Mouse (Mus musculus): ENCODE data around the gene Crhr1. TPM values are rescaled to one million over a fixed set of nuclear protein-coding genes. Genes with fewer than 3 reads are reported as not detected.

Gene Crhr1
- polyA plus RNA-seq, 1 experiment from 2014 or later = 0.24 TPM

DNA sequence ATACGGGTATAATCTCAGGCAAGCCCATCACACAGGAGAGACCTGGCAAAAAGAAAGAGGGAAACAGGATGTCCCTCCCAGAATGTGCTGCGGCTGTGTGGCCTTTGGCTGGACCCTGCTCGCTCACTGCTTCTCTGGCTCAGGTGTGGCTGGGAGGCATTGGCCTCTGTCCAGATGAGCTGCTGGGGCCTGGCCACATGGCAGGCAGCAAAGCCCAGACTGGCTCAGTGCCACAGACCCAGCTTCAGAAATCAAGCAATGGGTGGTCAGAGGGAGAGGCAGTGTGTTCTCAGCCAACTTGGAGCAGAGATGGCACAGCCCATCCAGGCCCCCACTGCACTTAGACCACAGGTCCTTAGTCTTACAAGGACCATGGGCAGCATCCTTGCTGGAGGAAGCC is 8.1 kb upstream of the Crhr1 start:
- H3K27ac ChIP-seq (ENCODE audit: low read depth, low read length) = no peak overlapping the region
- DNase-seq (ENCODE audit: low spot score) (no peak), ATAC-seq (replicated peaks; ENCODE audit: low FRiP score) (no peak)
- no peak overlapping the region for H3K4me2 ChIP-seq (ENCODE audit: low read depth, low read length, severe bottlenecking)
- no peaks in the 10 kb centered on the region for H3K27me3 ChIP-seq (ENCODE audit: control insufficient read depth, insufficient read depth, low read length)
- no peaks in the 10 kb centered on the region for H3K36me3 ChIP-seq (ENCODE audit: control insufficient read depth, insufficient read depth, low read length)
- 90% methylated on average over 3 of the region's 3 CpGs for WGBS
- no peaks in the 10 kb centered on the region for H3K9me3 ChIP-seq (ENCODE audit: control insufficient read depth, low read length)
- no peak overlapping the region for H3K4me3 ChIP-seq (ENCODE audit: low read depth, low read length)
- no peak overlapping the region for H3K9ac ChIP-seq (ENCODE audit: low read length)
- H3K4me1 ChIP-seq (replicated peaks; ENCODE audit: control insufficient read depth, insufficient read depth, low read length) = no peaks in the 10 kb centered on the region

DNA sequence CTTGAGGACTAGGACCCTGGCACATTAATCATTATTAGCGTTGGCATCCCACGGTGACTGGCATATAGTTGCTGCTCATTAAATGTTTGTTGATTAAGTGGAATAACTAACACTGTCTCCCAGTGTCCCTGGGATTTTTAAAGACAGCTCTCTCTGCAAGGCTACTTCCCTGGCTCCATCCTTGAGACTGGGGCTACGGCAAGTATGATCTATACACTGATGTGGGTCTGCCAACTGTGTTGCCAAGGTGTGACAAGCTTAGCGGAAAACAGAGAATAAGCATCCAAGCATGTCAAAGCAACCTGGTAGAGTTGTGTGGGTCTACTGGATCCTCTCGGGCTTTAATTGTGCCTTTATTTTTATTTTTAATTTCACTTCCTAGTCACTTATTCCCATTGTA is 3.2 kb upstream of the Crhr1 start:
- no peak for ATAC-seq (replicated peaks; ENCODE audit: low FRiP score)
- no peaks in the 10 kb centered on the region for H3K36me3 ChIP-seq (ENCODE audit: control insufficient read depth, insufficient read depth, low read length)
- 90% methylated on average over 5 of the region's 5 CpGs for WGBS
- peaks cover 38% of the 10 kb centered on the region for H3K27me3 ChIP-seq (ENCODE audit: control insufficient read depth, insufficient read depth, low read length)
- DNase-seq (ENCODE audit: low spot score) = no peak
- H3K4me3 ChIP-seq (ENCODE audit: low read depth, low read length) = no peak overlapping the region
- no peak overlapping the region for H3K9ac ChIP-seq (ENCODE audit: low read length)
- no peaks in the 10 kb centered on the region for H3K9me3 ChIP-seq (ENCODE audit: control insufficient read depth, low read length)
- H3K27ac ChIP-seq (ENCODE audit: low read depth, low read length) = no peak overlapping the region
- H3K4me1 ChIP-seq (replicated peaks; ENCODE audit: control insufficient read depth, insufficient read depth, low read length) = peaks cover 6% of the 10 kb centered on the region; the same call in 1 of the 2 replicates
- H3K4me2 ChIP-seq (ENCODE audit: low read depth, low read length, severe bottlenecking) = no peak overlapping the region

DNA sequence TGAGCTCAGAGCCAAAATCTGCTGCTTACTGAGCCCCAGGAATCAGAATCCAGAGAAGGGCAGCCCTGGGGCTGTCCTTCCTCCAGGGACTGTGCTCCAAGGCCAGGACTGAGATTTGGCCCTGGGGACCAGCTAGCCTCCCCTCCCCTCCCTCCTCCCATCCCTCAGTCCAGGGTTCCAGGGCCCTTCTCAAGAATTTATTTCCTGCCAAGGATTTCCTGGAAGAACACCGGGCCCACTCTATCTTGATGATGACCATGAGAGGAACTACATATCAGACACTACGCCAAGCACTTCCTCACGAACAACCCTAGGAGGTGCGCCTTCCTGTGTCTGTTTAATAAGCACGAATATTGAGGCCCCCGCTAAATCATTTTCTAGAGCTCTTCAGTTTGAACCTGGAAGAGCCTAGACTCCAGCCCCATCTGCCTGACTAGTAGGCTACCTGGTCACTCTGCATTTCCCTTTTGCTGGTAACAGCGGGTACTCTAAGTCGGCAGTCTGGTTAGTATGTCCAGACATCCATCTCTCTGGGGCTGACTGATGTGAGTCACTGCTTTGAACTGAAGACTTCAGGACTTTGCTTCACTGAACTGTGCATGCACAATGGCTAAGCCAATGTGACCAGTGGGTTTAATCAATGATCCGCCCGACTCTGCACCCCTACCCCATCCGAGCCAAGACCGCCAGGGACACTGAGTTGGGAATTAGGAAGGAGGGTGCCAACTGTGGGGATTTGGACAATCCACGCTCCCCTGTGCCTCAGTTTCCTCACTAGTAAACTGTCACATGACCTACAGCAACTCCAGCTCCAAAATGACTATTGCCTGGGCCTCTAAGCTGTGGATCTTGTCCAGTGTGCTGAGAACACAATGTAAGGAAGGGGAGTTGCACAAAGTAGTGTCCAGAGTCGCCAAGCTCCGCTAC is 1.7 kb upstream of the Crhr1 start:
- H3K36me3 ChIP-seq (ENCODE audit: control insufficient read depth, insufficient read depth, low read length) = no peaks in the 10 kb centered on the region
- H3K27ac ChIP-seq (ENCODE audit: low read depth, low read length) = no peak overlapping the region
- no peak overlapping the region for H3K4me2 ChIP-seq (ENCODE audit: low read depth, low read length, severe bottlenecking)
- peaks cover 51% of the 10 kb centered on the region for H3K27me3 ChIP-seq (ENCODE audit: control insufficient read depth, insufficient read depth, low read length)
- 77% methylated on average over 15 of the region's 15 CpGs for WGBS
- no peak overlapping the region for H3K9ac ChIP-seq (ENCODE audit: low read length)
- H3K4me1 ChIP-seq (replicated peaks; ENCODE audit: control insufficient read depth, insufficient read depth, low read length) = peaks cover 6% of the 10 kb centered on the region; the same call in 1 of the 2 replicates
- ATAC-seq (replicated peaks; ENCODE audit: low FRiP score) (no peak), DNase-seq (ENCODE audit: low spot score) (no peak)
- no peaks in the 10 kb centered on the region for H3K9me3 ChIP-seq (ENCODE audit: control insufficient read depth, low read length)
- no peak overlapping the region for H3K4me3 ChIP-seq (ENCODE audit: low read depth, low read length)

DNA sequence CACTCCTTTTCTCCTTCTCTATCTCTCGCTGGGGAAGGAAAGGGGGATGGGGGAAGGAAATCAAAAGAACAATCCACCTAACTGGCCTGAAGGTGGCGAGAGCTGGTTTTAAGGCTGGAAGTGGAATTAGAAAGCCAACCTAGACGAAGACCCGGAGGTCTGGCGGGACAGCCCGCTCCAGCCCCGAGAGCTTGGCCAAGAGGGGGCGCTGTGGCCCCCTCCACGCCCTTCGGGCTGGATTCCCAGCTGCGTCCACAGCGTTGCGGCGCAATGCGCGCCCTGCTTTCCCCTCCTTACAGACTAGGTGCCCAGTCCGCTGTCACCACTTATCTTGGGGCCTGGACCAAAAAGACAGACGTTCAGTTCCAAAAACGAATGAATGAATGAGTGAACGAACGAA is 899 bp upstream of the Crhr1 start:
- Histone ChIP-seq H3K4me1 (replicated peaks; ENCODE audit: control insufficient read depth, insufficient read depth, low read length) (peaks cover 6% of the 10 kb centered on the region; the same call in 1 of the 2 replicates), H3K27me3 (ENCODE audit: control insufficient read depth, insufficient read depth, low read length) (peaks cover 51% of the 10 kb centered on the region), H3K4me2 (ENCODE audit: low read depth, low read length, severe bottlenecking) (peak overlapping the region; percentile 99), H3K9ac (ENCODE audit: low read length) (no peak overlapping the region), H3K36me3 (ENCODE audit: control insufficient read depth, insufficient read depth, low read length) (no peaks in the 10 kb centered on the region), H3K27ac (ENCODE audit: low read depth, low read length) (no peak overlapping the region), H3K9me3 (ENCODE audit: control insufficient read depth, low read length) (no peaks in the 10 kb centered on the region), H3K4me3 (ENCODE audit: low read depth, low read length) (peak overlapping the region; percentile 51)
- ATAC-seq (replicated peaks; ENCODE audit: low FRiP score) (peak; percentile 69), DNase-seq (ENCODE audit: low spot score) (peak; percentile 88)
- WGBS = under 1% methylated on average over 21 of the region's 21 CpGs

DNA sequence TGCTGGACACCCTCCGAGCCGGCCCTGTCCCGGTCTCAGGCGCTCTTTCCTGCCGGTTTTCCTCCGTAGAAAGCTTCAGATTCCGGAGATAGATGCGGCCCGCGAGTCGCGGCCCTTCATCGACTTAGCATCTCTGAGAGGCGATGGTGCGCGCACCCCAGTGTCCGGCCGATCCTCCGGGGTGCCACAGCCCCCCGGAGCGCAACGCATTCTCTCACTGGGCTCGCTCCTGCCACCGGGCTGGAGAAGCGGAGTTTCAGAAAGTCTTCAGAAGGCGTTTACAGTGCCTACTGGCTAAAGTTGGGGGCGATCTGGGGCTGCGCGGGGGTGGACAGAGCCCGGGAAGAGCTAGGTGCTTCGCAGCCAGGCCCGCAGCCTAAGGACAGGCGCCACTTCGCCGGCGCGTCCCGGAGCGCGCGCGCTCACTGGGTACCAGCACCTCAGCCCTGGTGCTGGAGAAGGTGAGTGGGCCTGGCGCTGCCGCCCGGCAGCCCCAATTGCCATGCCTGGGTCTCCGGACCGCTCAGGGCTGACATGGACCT is 858 bp downstream of the Crhr1 start:
- peak; percentile 59 for DNase-seq (ENCODE audit: low spot score)
- WGBS = under 1% methylated on average over 47 of the region's 47 CpGs
- Histone ChIP-seq H3K4me2 (ENCODE audit: low read depth, low read length, severe bottlenecking) (peak overlapping the region; percentile 99), H3K27ac (ENCODE audit: low read depth, low read length) (no peak overlapping the region), H3K4me1 (replicated peaks; ENCODE audit: control insufficient read depth, insufficient read depth, low read length) (peaks cover 6% of the 10 kb centered on the region; the same call in 1 of the 2 replicates), H3K9me3 (ENCODE audit: control insufficient read depth, low read length) (no peaks in the 10 kb centered on the region), H3K27me3 (ENCODE audit: control insufficient read depth, insufficient read depth, low read length) (peaks cover 51% of the 10 kb centered on the region), H3K9ac (ENCODE audit: low read length) (0 out of 2 replicates have a peak overlapping the region, but pooled peaks have one; percentile 16), H3K4me3 (ENCODE audit: low read depth, low read length) (peak overlapping the region; percentile 51), H3K36me3 (ENCODE audit: control insufficient read depth, insufficient read depth, low read length) (no peaks in the 10 kb centered on the region)
- no peak for ATAC-seq (replicated peaks; ENCODE audit: low FRiP score)

DNA sequence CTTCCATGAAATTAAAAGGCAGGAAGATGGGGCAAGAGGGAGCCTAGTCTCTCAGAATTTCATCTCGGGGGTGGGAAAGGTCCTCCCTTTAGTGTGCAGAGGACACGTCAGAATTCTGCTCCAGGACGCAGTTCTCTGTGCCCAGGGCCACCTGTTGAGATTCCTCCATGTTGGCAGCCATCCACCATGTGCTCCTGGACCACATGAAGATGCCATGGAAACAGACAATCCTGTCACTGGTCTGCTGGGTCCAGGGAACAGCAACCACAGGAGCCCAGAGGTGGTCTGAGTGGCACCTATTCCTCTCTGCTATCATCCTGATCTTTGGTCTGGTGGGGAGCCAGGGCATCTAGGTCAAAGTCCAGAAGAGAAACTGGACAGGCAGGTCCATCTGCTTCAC is 6.3 kb downstream of the Crhr1 start:
- peaks cover 19% of the 10 kb centered on the region for H3K27me3 ChIP-seq (ENCODE audit: control insufficient read depth, insufficient read depth, low read length)
- H3K9me3 ChIP-seq (ENCODE audit: control insufficient read depth, low read length) = no peaks in the 10 kb centered on the region

DNA sequence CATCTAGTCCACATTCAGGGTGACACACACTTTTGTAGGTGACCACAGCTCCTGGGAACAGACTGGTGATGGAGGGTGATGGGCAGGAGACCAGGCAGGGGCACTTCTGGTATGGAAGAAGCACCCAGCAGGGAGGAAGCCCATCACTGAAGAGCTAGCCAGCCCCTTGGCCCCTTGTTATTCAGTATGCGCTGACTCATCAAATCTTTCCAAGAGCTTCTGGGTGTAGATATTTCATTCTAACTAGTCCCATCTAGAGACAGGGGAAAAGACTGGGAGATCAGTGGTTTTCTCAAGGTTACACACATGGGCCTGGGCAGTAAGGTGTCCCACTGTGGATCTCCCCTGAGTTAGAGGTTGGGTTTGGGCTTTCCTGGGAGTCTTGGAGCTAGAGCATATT is 12.3 kb downstream of the Crhr1 start:
- H3K4me1 ChIP-seq (replicated peaks; ENCODE audit: control insufficient read depth, insufficient read depth, low read length) = no peaks in the 10 kb centered on the region
- H3K9ac ChIP-seq (ENCODE audit: low read length) = no peak overlapping the region
- 100% methylated on average over 1 of the region's 1 CpGs for WGBS
- H3K27ac ChIP-seq (ENCODE audit: low read depth, low read length) = no peak overlapping the region
- ATAC-seq (replicated peaks; ENCODE audit: low FRiP score) = no peak
- no peaks in the 10 kb centered on the region for H3K9me3 ChIP-seq (ENCODE audit: control insufficient read depth, low read length)
- no peaks in the 10 kb centered on the region for H3K36me3 ChIP-seq (ENCODE audit: control insufficient read depth, insufficient read depth, low read length)
- H3K27me3 ChIP-seq (ENCODE audit: control insufficient read depth, insufficient read depth, low read length) = no peaks in the 10 kb centered on the region
- H3K4me3 ChIP-seq (ENCODE audit: low read depth, low read length) = no peak overlapping the region
- no peak for DNase-seq (ENCODE audit: low spot score)
- no peak overlapping the region for H3K4me2 ChIP-seq (ENCODE audit: low read depth, low read length, severe bottlenecking)

More for the DNA sequence above, 6.3 kb downstream of the Crhr1 start:
- H3K27ac ChIP-seq (ENCODE audit: low read depth, low read length) = no peak overlapping the region
- H3K4me3 ChIP-seq (ENCODE audit: low read depth, low read length) = no peak overlapping the region
- no peaks in the 10 kb centered on the region for H3K4me1 ChIP-seq (replicated peaks; ENCODE audit: control insufficient read depth, insufficient read depth, low read length)
- H3K9ac ChIP-seq (ENCODE audit: low read length) = no peak overlapping the region
- 78% methylated on average over 3 of the region's 3 CpGs for WGBS
- no peaks in the 10 kb centered on the region for H3K36me3 ChIP-seq (ENCODE audit: control insufficient read depth, insufficient read depth, low read length)
- no peak overlapping the region for H3K4me2 ChIP-seq (ENCODE audit: low read depth, low read length, severe bottlenecking)
- DNase-seq (ENCODE audit: low spot score) (no peak), ATAC-seq (replicated peaks; ENCODE audit: low FRiP score) (no peak)

DNA sequence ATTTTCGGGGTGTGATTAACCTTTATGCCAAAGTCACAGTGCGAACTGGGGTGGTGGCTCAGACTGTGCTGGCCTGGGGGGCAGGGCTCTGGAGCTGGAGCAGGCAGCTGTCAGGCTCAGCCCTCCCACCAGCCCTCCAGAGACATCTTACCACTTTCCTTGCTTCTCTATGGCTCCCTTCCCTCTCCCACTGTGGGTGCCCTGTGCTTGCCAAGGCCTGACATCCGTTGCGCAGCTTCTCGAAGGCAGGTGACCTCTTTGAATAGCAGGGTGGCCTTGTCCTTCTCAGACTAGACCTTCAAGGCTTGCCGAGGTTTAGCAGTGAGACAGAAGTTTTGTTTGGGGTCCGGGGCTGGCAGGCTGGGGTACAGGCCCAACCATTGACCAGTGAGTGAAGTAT is 16.1 kb downstream of the Crhr1 start:
- no peak overlapping the region for H3K27ac ChIP-seq (ENCODE audit: low read depth, low read length)
- H3K9me3 ChIP-seq (ENCODE audit: control insufficient read depth, low read length) = no peaks in the 10 kb centered on the region
- H3K36me3 ChIP-seq (ENCODE audit: control insufficient read depth, insufficient read depth, low read length) = no peaks in the 10 kb centered on the region
- no peaks in the 10 kb centered on the region for H3K27me3 ChIP-seq (ENCODE audit: control insufficient read depth, insufficient read depth, low read length)
- H3K9ac ChIP-seq (ENCODE audit: low read length) = no peak overlapping the region
- no peak for ATAC-seq (replicated peaks; ENCODE audit: low FRiP score)
- WGBS = 74% methylated on average over 7 of the region's 7 CpGs
- DNase-seq (ENCODE audit: low spot score) = no peak
- H3K4me3 ChIP-seq (ENCODE audit: low read depth, low read length) = no peak overlapping the region
- no peak overlapping the region for H3K4me2 ChIP-seq (ENCODE audit: low read depth, low read length, severe bottlenecking)
- no peaks in the 10 kb centered on the region; the same call in 1 of the 2 replicates for H3K4me1 ChIP-seq (replicated peaks; ENCODE audit: control insufficient read depth, insufficient read depth, low read length)
